Mouse (Mus musculus): ENCODE data around the gene Rnf123. TPM values are rescaled to one million over a fixed set of nuclear protein-coding genes. Genes with fewer than 3 reads are reported as not detected.

Rnf123 gene
- total and polyA plus RNA-seq, 2 experiments from 2014 or later = 35.8 to 37.0 TPM

DNA sequence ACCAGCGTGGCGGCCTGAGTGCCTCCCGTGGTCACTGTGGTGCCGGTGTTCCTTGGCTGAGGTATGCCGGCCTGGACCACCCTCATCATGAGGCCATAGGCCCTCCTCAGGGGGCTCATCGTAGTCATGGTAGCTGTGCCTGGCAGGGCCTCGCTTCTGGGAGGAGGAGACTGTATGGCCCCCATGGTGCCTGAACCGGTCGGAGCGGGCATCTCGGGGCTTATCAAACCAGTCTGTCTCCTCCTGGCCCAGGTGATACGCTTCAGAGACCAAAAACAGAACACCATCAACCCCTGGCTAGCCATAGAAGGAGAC is 22.4 kb upstream of the Rnf123 start:
- Histone ChIP-seq H3K9me3 (ENCODE audit: low read length) (no peaks in the 10 kb centered on the region), H3K4me3 (ENCODE audit: low read depth, low read length) (no peak overlapping the region), H3K36me3 (ENCODE audit: insufficient read depth) (peaks cover 74% of the 10 kb centered on the region), H3K4me2 (ENCODE audit: low read depth) (no peak overlapping the region), H3K4me1 (ENCODE audit: insufficient read depth) (no peaks in the 10 kb centered on the region), H3K27ac (ENCODE audit: low read depth, low read length) (no peak overlapping the region), H3K27me3 (ENCODE audit: insufficient read depth, low read length) (no peaks in the 10 kb centered on the region), H3K9ac (no peak overlapping the region)
- TF ChIP-seq CTCF (IDR thresholded peaks at IDR 0.05; ENCODE audit: low read depth) = no peak
- 73% methylated on average over 12 of the region's 12 CpGs for WGBS
- ATAC-seq (no peak), DNase-seq (no peak)

GRCm38 (mm10) chr9:108104766-108105548 is 21.8 kb upstream of the Rnf123 start:
- H3K4me3 ChIP-seq (ENCODE audit: low read depth, low read length) = no peak overlapping the region
- no peaks in the 10 kb centered on the region for H3K4me1 ChIP-seq (ENCODE audit: insufficient read depth)
- H3K9ac ChIP-seq = no peak overlapping the region
- 36% methylated on average over 31 of the region's 31 CpGs for WGBS
- no peaks in the 10 kb centered on the region for H3K27me3 ChIP-seq (ENCODE audit: insufficient read depth, low read length)
- no peak for DNase-seq
- peaks cover 71% of the 10 kb centered on the region for H3K36me3 ChIP-seq (ENCODE audit: insufficient read depth)
- H3K27ac ChIP-seq (ENCODE audit: low read depth, low read length) = no peak overlapping the region
- H3K4me2 ChIP-seq (ENCODE audit: low read depth) = no peak overlapping the region
- TF ChIP-seq CTCF (IDR thresholded peaks at IDR 0.05; ENCODE audit: low read depth) = no peak
- H3K9me3 ChIP-seq (ENCODE audit: low read length) = no peaks in the 10 kb centered on the region
- no peak for ATAC-seq

DNA sequence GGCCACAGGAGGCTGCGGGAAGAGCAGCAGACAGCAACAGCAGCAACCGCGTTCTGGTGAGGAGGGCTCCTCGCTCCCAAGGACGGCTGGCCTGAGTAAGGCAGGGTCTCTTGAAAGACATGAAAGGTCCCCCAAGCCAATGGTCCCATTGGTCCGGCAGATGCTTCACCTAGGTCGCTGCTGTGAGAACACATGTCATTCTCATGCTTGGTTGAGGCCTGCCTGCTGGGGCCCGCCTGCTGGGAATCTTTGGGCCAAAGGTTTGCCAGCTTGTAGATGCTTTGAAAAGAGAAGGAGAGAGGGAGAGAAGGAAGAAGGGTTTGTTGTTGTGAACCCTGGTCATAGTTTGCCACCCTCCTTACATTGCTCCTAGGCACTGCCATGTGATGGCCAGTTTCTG is 16.5 kb upstream of the Rnf123 start:
- no peaks in the 10 kb centered on the region for H3K9me3 ChIP-seq (ENCODE audit: low read length)
- H3K27ac ChIP-seq (ENCODE audit: low read depth, low read length) = no peak overlapping the region
- no peaks in the 10 kb centered on the region for H3K27me3 ChIP-seq (ENCODE audit: insufficient read depth, low read length)
- no peak overlapping the region for H3K4me3 ChIP-seq (ENCODE audit: low read depth, low read length)
- H3K9ac ChIP-seq = no peak overlapping the region
- peaks cover 56% of the 10 kb centered on the region for H3K36me3 ChIP-seq (ENCODE audit: insufficient read depth)
- DNase-seq (no peak), ATAC-seq (no peak)
- H3K4me1 ChIP-seq (ENCODE audit: insufficient read depth) = no peaks in the 10 kb centered on the region
- WGBS = 88% methylated on average over 8 of the region's 8 CpGs
- no peak overlapping the region for H3K4me2 ChIP-seq (ENCODE audit: low read depth)
- no peak for TF ChIP-seq CTCF (IDR thresholded peaks at IDR 0.05; ENCODE audit: low read depth)

GRCm38 (mm10) chr9:108095949-108096712 is 13.0 kb upstream of the Rnf123 start:
- no peak overlapping the region for H3K4me3 ChIP-seq (ENCODE audit: low read depth, low read length)
- no peak overlapping the region for H3K9ac ChIP-seq
- no peaks in the 10 kb centered on the region for H3K27me3 ChIP-seq (ENCODE audit: insufficient read depth, low read length)
- 66% methylated on average over 10 of the region's 10 CpGs for WGBS
- DNase-seq (no peak), ATAC-seq (no peak)
- H3K36me3 ChIP-seq (ENCODE audit: insufficient read depth) = peaks cover 46% of the 10 kb centered on the region
- H3K9me3 ChIP-seq (ENCODE audit: low read length) = no peaks in the 10 kb centered on the region
- TF ChIP-seq CTCF (IDR thresholded peaks at IDR 0.05; ENCODE audit: low read depth) = 0 out of 2 replicates have a peak, but pooled peaks have one; percentile 2
- H3K27ac ChIP-seq (ENCODE audit: low read depth, low read length) = no peak overlapping the region
- 0 out of 2 replicates have a peak overlapping the region, but pooled peaks have one; percentile 98 for H3K4me2 ChIP-seq (ENCODE audit: low read depth)
- no peaks in the 10 kb centered on the region for H3K4me1 ChIP-seq (ENCODE audit: insufficient read depth)

DNA sequence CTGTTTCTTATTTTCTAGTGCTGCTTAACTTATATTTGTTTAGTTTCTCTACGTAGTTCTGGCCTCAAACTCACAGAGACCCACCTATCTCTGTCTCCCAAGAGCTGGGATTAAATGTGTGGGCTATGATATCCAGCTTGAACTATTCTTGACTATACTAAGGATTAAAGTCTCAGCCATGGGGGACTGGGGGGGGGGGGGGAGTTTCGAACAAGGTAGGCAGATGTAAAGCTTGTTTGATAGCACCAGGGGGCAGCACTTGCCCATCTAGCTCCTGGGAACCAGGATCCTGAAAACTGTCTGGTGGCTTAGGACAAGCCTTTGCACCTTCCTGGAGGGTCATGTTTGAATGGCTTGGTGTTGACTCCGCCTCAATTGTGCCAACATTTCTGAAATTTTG is 12.4 kb upstream of the Rnf123 start:
- H3K4me2 ChIP-seq (ENCODE audit: low read depth) = peak overlapping the region; percentile 98
- H3K9me3 ChIP-seq (ENCODE audit: low read length) = no peaks in the 10 kb centered on the region
- no peaks in the 10 kb centered on the region for H3K4me1 ChIP-seq (ENCODE audit: insufficient read depth)
- DNase-seq (peak; percentile 74), ATAC-seq (peak; percentile 32; the same call in 1 of the 2 replicates)
- no peaks in the 10 kb centered on the region for H3K27me3 ChIP-seq (ENCODE audit: insufficient read depth, low read length)
- WGBS = 8% methylated on average over 3 of the region's 3 CpGs
- H3K4me3 ChIP-seq (ENCODE audit: low read depth, low read length) = peak overlapping the region; percentile 44; the same call in 1 of the 2 replicates
- peak overlapping the region; percentile 67 for H3K9ac ChIP-seq
- TF ChIP-seq CTCF (IDR thresholded peaks at IDR 0.05; ENCODE audit: low read depth) = peak; percentile 77
- no peak overlapping the region for H3K27ac ChIP-seq (ENCODE audit: low read depth, low read length)
- peaks cover 46% of the 10 kb centered on the region for H3K36me3 ChIP-seq (ENCODE audit: insufficient read depth)

GRCm38 (mm10) chr9:108094998-108095411 is 11.9 kb upstream of the Rnf123 start:
- 1% methylated on average over 16 of the region's 16 CpGs for WGBS
- no peaks in the 10 kb centered on the region for H3K9me3 ChIP-seq (ENCODE audit: low read length)
- H3K27ac ChIP-seq (ENCODE audit: low read depth, low read length) = peak overlapping the region; percentile 74; the same call in 1 of the 2 replicates
- no peak for TF ChIP-seq CTCF (IDR thresholded peaks at IDR 0.05; ENCODE audit: low read depth)
- H3K4me2 ChIP-seq (ENCODE audit: low read depth) = peak overlapping the region; percentile 98
- peak overlapping the region; percentile 44 for H3K4me3 ChIP-seq (ENCODE audit: low read depth, low read length)
- peak; percentile 5; the same call in 1 of the 2 replicates for ATAC-seq
- no peaks in the 10 kb centered on the region for H3K27me3 ChIP-seq (ENCODE audit: insufficient read depth, low read length)
- peak overlapping the region; percentile 67 for H3K9ac ChIP-seq
- DNase-seq = peak; percentile 29
- peaks cover 50% of the 10 kb centered on the region for H3K36me3 ChIP-seq (ENCODE audit: insufficient read depth)
- H3K4me1 ChIP-seq (ENCODE audit: insufficient read depth) = no peaks in the 10 kb centered on the region

All from forebrain, postnatal 0 days (tissue).